Mouse (Mus musculus) embryonic fibroblast, embryonic 13.5 days (primary cell): ENCODE measurements around the gene Fam222b. TPM values are rescaled to one million over a fixed set of nuclear protein-coding genes. Genes with fewer than 3 reads are reported as not detected.

Experiments used
- H3K27ac ChIP-seq: 2 replicates; pipeline ENCODE4 v1.5.1; 2012; ENCODE audit warnings: low read length, control low read depth, inconsistent platforms; ENCODE audit not compliant: insufficient read depth
- H3K4me1 ChIP-seq: 2 replicates; pipeline ENCODE4 v1.6.1; 2011; ENCODE audit warnings: low read length; ENCODE audit not compliant: control insufficient read depth, insufficient read depth
- H3K4me3 ChIP-seq: 2 replicates; pipeline ENCODE4 v1.5.1; 2011; ENCODE audit warnings: mild to moderate bottlenecking, control low read depth, low read length; ENCODE audit not compliant: insufficient read depth
- CTCF ChIP-seq: IDR thresholded peaks from 2 replicates; pipeline ENCODE4 v1.5.1; 2011; ENCODE audit warnings: mild to moderate bottlenecking, control low read depth, low read length, moderate library complexity, borderline replicate concordance; ENCODE audit not compliant: insufficient read depth
- POLR2A ChIP-seq: IDR thresholded peaks from 2 replicates; pipeline ENCODE4 v1.6.1; 2011; ENCODE audit warnings: low read depth, mild to moderate bottlenecking, control low read depth, low read length, moderate library complexity
- polyA plus RNA-seq: library from polyadenylated mRNA; stranded (reverse); fragments of >200 nt; gene quantifications from 2 replicates; pipeline ENCODE4 v1.2.4, GENCODE M21; 2011; ENCODE audit warnings: low read depth; ENCODE audit not compliant: missing spikeins, insufficient read length

Fam222b gene
- polyA plus RNA-seq, 1 experiment = 10.2 TPM

DNA sequence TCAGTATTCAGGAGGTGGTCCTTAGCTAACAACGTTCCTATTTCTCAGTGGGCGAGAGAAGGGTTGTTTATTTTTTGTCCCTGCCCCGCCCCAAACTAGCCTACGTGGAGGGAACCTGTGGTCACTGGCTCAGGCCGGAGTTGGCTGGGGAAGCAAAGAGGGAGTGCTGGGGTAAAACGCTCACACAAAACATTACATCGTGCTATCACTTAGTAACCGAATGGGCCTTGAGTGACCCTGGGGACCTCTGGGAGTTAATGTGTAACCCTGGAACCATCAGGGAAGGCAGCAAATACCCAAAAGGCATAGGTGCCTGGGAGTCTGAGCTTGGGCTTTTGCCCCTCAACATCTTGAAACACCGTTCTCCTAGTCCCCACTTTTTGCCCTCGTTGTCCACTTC lies 83.0 kb downstream of the Fam222b start:
- Histone ChIP-seq H3K4me1 (peaks cover 5% of the 10 kb centered on the region), H3K4me3 (peak overlapping the region; percentile 59), H3K27ac (peak overlapping the region; percentile 98)
- TF ChIP-seq CTCF (no peak), POLR2A (no peak; the same call in 1 of the 2 replicates)

DNA sequence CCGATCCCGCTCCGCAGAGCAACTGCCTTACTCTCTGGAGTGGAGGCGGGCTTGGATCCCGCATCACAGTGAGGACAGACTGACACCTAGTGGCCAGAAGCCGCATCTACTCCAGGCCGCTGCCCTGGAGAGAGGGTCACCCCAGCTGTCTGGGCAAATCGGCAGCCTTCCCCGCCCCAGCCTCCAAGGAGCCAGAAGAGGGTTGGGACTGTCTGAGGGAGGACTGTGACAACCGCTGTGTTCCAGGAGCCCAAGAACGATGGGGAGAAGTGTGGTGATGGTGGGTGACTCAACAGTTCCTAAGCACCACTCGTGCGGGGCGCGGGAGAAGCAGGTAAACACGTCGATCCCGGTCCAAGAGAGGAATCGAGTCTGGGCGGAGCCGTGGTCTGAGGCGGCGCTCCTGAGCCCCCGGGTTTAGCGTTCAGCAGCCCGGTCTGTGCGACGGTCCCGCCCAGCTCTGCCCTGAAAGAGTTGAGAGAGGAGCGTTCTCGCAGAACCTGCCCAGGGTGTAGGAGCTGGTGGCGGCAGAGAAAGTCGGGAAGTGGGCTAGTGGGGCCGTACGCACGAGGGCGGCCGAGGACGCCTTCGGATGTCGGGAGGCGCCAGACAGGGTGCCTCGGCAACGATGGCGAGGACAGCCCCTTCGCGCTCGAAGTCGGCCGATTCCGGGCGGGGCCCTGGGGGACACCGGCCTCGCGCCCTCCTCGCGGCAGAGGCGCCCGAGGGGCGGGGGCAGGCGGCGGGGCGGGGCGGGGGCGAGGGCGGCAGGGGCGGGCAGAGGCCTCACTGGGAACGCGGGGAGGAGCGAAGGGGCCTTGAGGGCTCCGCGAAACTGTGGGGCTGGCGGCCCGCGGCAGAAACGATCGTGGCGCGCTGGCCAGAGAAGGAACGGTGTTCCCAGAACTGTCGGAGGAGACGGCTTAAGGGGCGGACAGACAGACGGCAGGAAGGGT lies 83.7 kb downstream of the Fam222b start:
- Histone ChIP-seq H3K4me1 (peaks cover 5% of the 10 kb centered on the region), H3K4me3 (peak overlapping the region; percentile 63), H3K27ac (peak overlapping the region; percentile 90)
- TF ChIP-seq CTCF = peak; percentile 88
- TF ChIP-seq POLR2A = peak; percentile 72

DNA sequence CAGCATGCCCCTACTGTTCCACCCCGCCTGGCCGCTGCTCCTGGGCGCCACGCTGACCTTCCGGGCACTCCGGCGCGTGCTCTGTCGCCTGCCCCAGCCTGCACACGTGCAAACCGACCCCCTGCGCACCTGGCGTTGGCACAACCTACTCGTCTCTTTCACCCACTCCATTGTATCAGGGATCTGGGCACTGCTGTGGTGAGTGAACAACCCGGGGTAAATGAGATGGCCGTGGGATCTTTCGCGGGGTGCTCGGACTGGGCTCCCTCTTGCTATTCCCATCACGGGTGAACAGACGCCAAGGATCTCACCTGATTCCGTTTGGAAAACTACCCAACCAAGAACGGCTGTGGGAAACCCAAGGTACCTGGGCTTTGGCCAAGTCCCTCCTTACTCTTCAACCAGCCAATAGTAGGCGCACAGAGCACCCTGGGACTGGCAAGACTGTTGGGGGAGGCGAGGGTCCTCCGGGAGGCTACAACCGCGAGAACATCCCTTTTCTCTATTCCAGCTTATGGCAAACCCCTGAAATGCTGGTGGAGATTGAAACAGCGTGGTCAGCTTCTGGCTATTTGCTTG lies 84.5 kb downstream of the Fam222b start:
- TF ChIP-seq POLR2A = peak; percentile 46
- no peak for TF ChIP-seq CTCF
- Histone ChIP-seq H3K4me1 (peaks cover 5% of the 10 kb centered on the region), H3K4me3 (peak overlapping the region; percentile 63), H3K27ac (peak overlapping the region; percentile 86)

DNA sequence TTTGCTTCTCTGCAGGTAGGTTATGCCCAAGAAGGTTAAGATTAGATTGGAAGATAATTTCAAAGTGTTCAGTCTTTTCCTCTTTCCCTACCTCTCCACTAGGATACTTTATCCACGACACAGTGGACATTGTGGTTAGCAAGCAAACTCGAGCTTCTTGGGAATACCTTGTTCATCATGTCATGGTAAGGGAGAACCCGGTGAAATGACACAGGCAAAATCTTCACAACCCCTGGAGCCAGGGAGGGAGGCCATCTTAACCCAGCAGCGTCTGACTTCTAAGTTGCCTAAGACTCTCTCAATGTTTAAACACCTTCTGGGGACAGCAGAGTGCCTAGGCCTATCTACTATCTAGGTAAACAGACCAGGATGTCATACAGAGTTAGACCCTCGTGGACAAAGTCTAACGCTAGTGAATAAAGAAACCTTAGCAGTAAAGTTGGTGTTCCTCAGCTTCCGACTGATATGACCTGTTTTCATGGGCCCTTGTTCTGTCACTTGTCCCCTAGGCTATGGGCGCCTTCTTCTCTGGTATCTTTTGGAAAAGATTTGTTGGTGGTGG lies 85.1 kb downstream of the Fam222b start:
- Histone ChIP-seq H3K4me1 (peaks cover 5% of the 10 kb centered on the region), H3K27ac (peak overlapping the region; percentile 86; the same call in 1 of the 2 replicates), H3K4me3 (peak overlapping the region; percentile 63)
- TF ChIP-seq POLR2A = no peak
- TF ChIP-seq CTCF = no peak

DNA sequence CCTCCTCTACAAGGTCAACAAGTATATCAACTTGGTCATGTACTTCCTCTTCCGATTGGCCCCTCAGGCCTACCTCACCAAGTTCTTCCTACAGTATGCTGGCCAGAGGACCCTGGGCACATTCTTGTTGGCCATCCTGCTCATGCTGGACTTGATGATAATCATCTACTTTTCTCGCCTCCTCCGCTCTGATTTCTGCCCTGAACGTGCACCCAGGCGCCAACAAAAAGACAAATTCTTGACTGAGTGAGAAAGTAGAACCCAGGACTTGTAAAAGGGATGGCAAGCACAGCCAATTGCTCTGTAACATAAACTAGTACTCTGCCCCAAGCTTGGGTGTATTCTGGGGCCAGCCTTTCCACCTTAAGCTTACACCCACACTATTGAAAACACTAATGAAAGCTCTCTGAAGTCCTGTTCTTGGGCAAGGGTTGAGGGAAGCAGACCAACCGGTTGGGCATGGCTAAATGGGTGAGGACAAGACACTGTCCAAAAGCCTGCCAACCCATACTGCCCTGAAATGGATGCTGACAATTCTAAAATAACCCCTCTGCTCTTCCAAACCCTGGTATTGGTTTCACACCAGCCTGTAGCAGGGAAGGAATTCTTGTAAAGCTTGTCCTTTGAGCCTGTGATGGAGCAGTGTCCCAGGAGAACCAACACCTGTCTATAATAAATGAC lies 85.8 kb downstream of the Fam222b start:
- H3K4me1 ChIP-seq = peaks cover 5% of the 10 kb centered on the region; the same call in 1 of the 2 replicates
- H3K27ac ChIP-seq = peak overlapping the region; percentile 2; the same call in 1 of the 2 replicates
- TF ChIP-seq POLR2A = no peak; the same call in none of the 2 replicates
- no peak for TF ChIP-seq CTCF
- peak overlapping the region; percentile 63; the same call in 1 of the 2 replicates for H3K4me3 ChIP-seq

DNA sequence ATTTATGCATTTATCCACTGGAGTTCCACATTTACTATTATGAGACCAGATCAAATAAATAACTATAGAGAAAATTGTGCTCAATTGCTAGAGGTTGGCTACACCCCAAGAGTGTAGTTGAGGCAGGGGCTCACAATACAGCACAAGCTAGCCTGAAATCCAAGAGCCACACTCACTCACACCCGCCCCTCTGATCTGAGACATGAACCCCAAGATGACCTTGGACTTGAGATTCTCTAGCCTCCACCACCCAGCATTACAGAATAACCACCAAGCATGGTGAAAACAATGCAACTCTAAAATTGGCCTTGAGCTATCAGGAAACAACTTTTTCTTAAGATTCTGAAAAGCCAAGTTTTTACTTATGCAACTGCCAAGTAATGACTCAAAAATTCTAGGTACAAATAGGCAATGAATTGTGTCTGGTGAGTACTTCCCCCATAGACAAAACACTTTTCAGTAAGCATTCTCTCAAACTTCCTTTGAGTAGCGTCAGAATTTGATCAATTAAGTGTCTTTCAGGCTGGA lies 87.4 kb downstream of the Fam222b start:
- Histone ChIP-seq H3K27ac (peak overlapping the region; percentile 88; the same call in 1 of the 2 replicates), H3K4me1 (0 out of 2 replicates have a peak, but pooled peaks cover 5% of the 10 kb centered on the region)

DNA sequence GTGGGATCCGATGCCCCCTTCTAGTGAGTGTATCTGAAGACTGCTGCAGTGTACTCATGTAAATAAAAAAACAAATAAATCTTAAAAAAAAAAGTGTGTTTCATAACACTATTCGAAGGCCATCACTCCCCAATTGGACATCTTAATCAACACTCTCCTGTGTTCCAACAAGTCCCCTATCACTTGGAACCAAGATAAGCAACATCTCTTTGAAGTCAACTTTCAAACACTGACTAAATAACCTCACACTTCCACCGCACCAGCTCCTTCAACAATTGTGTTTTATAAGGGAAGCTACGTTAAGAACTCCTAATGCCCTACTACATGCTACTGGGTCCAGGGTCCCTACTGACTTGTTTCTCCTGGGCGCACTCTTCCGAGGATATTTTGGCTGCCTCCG lies 88.0 kb downstream of the Fam222b start:
- Histone ChIP-seq H3K4me1 (0 out of 2 replicates have a peak, but pooled peaks cover 5% of the 10 kb centered on the region), H3K4me3 (peak overlapping the region; percentile 86), H3K27ac (peak overlapping the region; percentile 88)
- TF ChIP-seq CTCF = no peak
- TF ChIP-seq POLR2A = peak; percentile 19; the same call in 1 of the 2 replicates

More for the DNA sequence above, 87.4 kb downstream of the Fam222b start:
- TF ChIP-seq POLR2A (peak; percentile 19; the same call in 1 of the 2 replicates), CTCF (no peak)
- peak overlapping the region; percentile 86 for H3K4me3 ChIP-seq

DNA sequence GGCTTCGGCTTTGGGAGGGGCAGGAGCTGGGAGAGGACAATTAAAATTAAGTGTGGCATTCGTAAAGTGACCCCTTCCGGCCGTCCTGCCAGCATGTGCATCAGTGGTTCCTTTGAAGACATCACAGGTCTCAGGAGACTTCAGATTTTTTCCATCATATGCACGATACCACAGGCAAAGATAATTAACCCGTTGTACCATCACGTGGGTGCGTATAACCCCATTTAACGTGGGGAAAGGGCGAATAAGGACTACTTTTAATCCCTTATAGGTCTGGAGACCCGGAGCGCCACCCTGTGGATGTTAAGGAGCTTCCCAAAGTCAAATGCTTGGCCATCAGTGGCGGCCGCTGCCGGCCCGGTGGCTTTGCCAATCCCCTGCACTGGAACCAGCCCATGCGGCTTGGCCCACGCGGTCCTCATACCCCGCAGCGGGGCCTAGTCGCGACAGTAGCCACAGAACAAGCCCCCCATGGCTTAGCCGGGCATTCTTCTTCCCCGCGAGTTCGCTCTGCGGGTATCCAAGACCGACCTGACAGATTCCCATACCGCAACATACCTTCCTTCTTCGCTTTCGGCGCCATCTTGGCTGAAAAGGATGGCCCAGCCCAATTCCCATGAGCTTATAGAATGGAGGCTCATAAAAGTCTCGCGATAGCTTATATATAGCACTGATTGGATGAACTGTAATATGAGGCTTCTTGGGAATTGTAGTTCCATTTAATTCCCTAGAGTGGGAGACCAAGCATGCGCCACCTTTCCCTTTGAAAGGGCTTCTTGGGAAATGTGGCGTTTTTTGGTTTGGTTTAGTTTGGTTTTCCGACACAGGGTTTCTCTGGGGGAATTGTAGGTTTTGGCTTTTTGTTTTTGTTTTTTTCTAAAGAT lies 88.7 kb downstream of the Fam222b start, which contains the start of gene Rpl23a:
Rpl23a (minus strand) TSS at position 624 of the 884 bp plus-strand sequence.
- Histone ChIP-seq H3K4me3 (peak within 1 kb of the TSS; percentile 86), H3K4me1 (0 out of 2 replicates have a peak, but pooled peaks cover 5% of the 10 kb centered on the region), H3K27ac (peak within 1 kb of the TSS; percentile 88)
- no peak for TF ChIP-seq CTCF
- peak; percentile 97 for TF ChIP-seq POLR2A
